In genomic region chr5:28009871-28010270, GRCm38 (mm10) we compare ENCODE assay signal across 12 mouse cellular contexts.
"Had no signal": no experiment of that assay in that cellular context is flagged by ENCODE, and none has a peak within 500 bp of the region (broad histone marks: within the 10 kb centered on the region; RNA-seq: fewer than 3 reads in every experiment).

No protein-coding gene starts in this region.

- H3K4me1 ChIP-seq: limb, embryonic 13.5 days; midbrain, embryonic 12.5 days had no signal

- H3K27ac ChIP-seq: hindbrain, postnatal 0 days; limb, embryonic 13.5 days; liver, embryonic 14.5 days; midbrain, embryonic 12.5 days had no signal

- H3K36me3 ChIP-seq: limb, embryonic 13.5 days; midbrain, embryonic 12.5 days had no signal

- H3K9me3 ChIP-seq: limb, embryonic 13.5 days; midbrain, embryonic 12.5 days had no signal

- H3K4me3 ChIP-seq: limb, embryonic 13.5 days; midbrain, embryonic 12.5 days had no signal

- H3K9ac ChIP-seq: limb, embryonic 13.5 days; liver, embryonic 14.5 days; lung, embryonic 14.5 days; midbrain, embryonic 12.5 days had no signal

- H3K4me2 ChIP-seq: limb, embryonic 13.5 days; lung, embryonic 14.5 days; midbrain, embryonic 12.5 days had no signal

- ATAC-seq: hindbrain, postnatal 0 days had no signal

- DNase-seq: kidney, adult 11 months; kidney, postnatal 10 days; kidney, postnatal 4 days; left cerebral cortex, postnatal 4 days; lung, embryonic 14.5 days; lung, postnatal 14 days; right cerebral cortex, postnatal 25 days; thymus, postnatal 14 days had no signal

- H3K27me3 ChIP-seq: limb, embryonic 13.5 days; midbrain, embryonic 12.5 days had no signal
